Comparison of ENCODE assay signal across 20 mouse cellular contexts in genomic region chr13:92150551-92150950, GRCm38 (mm10). TPM values are rescaled to one million over a fixed set of nuclear protein-coding genes. Genes with fewer than 3 reads are reported as not detected.
DNase-seq lines count a peak whose midpoint lies in the region; ATAC-seq and TF ChIP-seq lines count a peak whose summit lies in the region.
"Had no signal": no experiment of that assay in that cellular context is flagged by ENCODE, and none has a peak within 500 bp of the region (broad histone marks: within the 10 kb centered on the region; RNA-seq: fewer than 3 reads in every experiment).

No protein-coding gene starts in this region.

- no peaks in the 10 kb centered on the region for H3K4me1 ChIP-seq in hindbrain, embryonic 14.5 days (replicated peaks; ENCODE audit: control insufficient read depth, insufficient read depth, low read length)
- H3K4me1 ChIP-seq in hindbrain, embryonic 11.5 days (replicated peaks; ENCODE audit: control insufficient read depth, insufficient read depth, low read length): no peaks in the 10 kb centered on the region
- no peaks in the 10 kb centered on the region for H3K4me1 ChIP-seq in lung, postnatal 0 days (ENCODE audit: insufficient read depth, low read depth, low read length)
- H3K4me1 ChIP-seq: embryonic facial prominence, embryonic 13.5 days; heart, embryonic 15.5 days; limb, embryonic 13.5 days; liver, embryonic 15.5 days; midbrain, embryonic 15.5 days had no signal

- no peak overlapping the region for H3K9ac ChIP-seq in hindbrain, embryonic 14.5 days
- H3K9ac ChIP-seq in hindbrain, embryonic 11.5 days (ENCODE audit: low read depth, low read length): no peak overlapping the region
- H3K9ac ChIP-seq in lung, postnatal 0 days (replicated peaks; ENCODE audit: low read depth): no peak overlapping the region
- H3K9ac ChIP-seq: embryonic facial prominence, embryonic 13.5 days; heart, embryonic 15.5 days; limb, embryonic 13.5 days; liver, embryonic 15.5 days; midbrain, embryonic 15.5 days had no signal

- ATAC-seq in cerebellum, adult (ENCODE audit: insufficient number of reproducible peaks, low FRiP score, low TSS enrichment): no peak
- peak; percentile 37; the same call in 1 of the 2 replicates for ATAC-seq in hindbrain, embryonic 14.5 days (ENCODE audit: low FRiP score)
- ATAC-seq in hindbrain, embryonic 11.5 days (ENCODE audit: low FRiP score): no peak
- peak; percentile 33; the same call in 1 of the 2 replicates for ATAC-seq in lung, postnatal 0 days
- ATAC-seq: inflammation-experienced regulatory T-cells, adult 6 months; midbrain, embryonic 15.5 days had no signal

- TF ChIP-seq EP300 in lung, postnatal 0 days (IDR thresholded peaks at IDR 0.05): no peak

- no peaks in the 10 kb centered on the region for H3K27me3 ChIP-seq in hindbrain, embryonic 14.5 days (ENCODE audit: control insufficient read depth, insufficient read depth, low read length)
- no peaks in the 10 kb centered on the region for H3K27me3 ChIP-seq in hindbrain, embryonic 11.5 days (ENCODE audit: control insufficient read depth, insufficient read depth, low read length)
- H3K27me3 ChIP-seq in lung, postnatal 0 days (replicated peaks; ENCODE audit: insufficient read depth, low read length): no peaks in the 10 kb centered on the region
- H3K27me3 ChIP-seq: embryonic facial prominence, embryonic 13.5 days; heart, embryonic 15.5 days; limb, embryonic 13.5 days; liver, embryonic 15.5 days; megakaryocyte, embryonic 14.5 days; midbrain, embryonic 15.5 days had no signal

- TF ChIP-seq CTCF in lung, postnatal 0 days (IDR thresholded peaks at IDR 0.05): no peak

- H3K4me3 ChIP-seq in hindbrain, embryonic 14.5 days (replicated peaks; ENCODE audit: low read length): no peak overlapping the region
- no peak overlapping the region for H3K4me3 ChIP-seq in hindbrain, embryonic 11.5 days (ENCODE audit: low read depth, low read length)
- H3K4me3 ChIP-seq in lung, postnatal 0 days (ENCODE audit: low read depth, low read length): no peak overlapping the region
- H3K4me3 ChIP-seq: embryonic facial prominence, embryonic 13.5 days; heart, embryonic 15.5 days; limb, embryonic 13.5 days; liver, embryonic 15.5 days; megakaryocyte, embryonic 14.5 days; midbrain, embryonic 15.5 days had no signal

- peak; percentile 13 to 17 for DNase-seq in cerebellum, postnatal 14 days
- DNase-seq in hindbrain, embryonic 14.5 days (ENCODE audit: low spot score): no peak
- DNase-seq in hindbrain, embryonic 11.5 days (ENCODE audit: low spot score): no peak
- DNase-seq in lung, postnatal 0 days (ENCODE audit: low spot score): no peak
- no peak for DNase-seq in lung, postnatal 25 days (ENCODE audit: low spot score)
- no peak for DNase-seq in right cerebral cortex, postnatal 36 days (ENCODE audit: low spot score in 2 of 2)
- no peak for DNase-seq in B cell, adult 2 months
- DNase-seq: adrenal gland, adult 2 months; cerebellum, adult 11 months; gastrocnemius, postnatal 10 days; kidney, postnatal 10 days; lung, postnatal 10 days had no signal

- peaks cover 8% of the 10 kb centered on the region; the same call in 1 of the 2 replicates for H3K9me3 ChIP-seq in hindbrain, embryonic 14.5 days (ENCODE audit: control insufficient read depth, low read length)
- no peaks in the 10 kb centered on the region; the same call in 1 of the 2 replicates for H3K9me3 ChIP-seq in hindbrain, embryonic 11.5 days (ENCODE audit: control insufficient read depth, low read length)
- H3K9me3 ChIP-seq in lung, postnatal 0 days (ENCODE audit: low read length): peaks cover 3% of the 10 kb centered on the region; the same call in 1 of the 2 replicates
- H3K9me3 ChIP-seq: midbrain, embryonic 15.5 days had no signal

- H3K36me3 ChIP-seq in hindbrain, embryonic 14.5 days (replicated peaks; ENCODE audit: control insufficient read depth, insufficient read depth): no peaks in the 10 kb centered on the region
- H3K36me3 ChIP-seq in hindbrain, embryonic 11.5 days (ENCODE audit: control insufficient read depth, insufficient read depth, low read length): no peaks in the 10 kb centered on the region
- no peaks in the 10 kb centered on the region for H3K36me3 ChIP-seq in lung, postnatal 0 days (ENCODE audit: insufficient read depth, low read length)
- H3K36me3 ChIP-seq: embryonic facial prominence, embryonic 13.5 days; heart, embryonic 15.5 days; limb, embryonic 13.5 days; liver, embryonic 15.5 days; midbrain, embryonic 15.5 days had no signal

- H3K4me2 ChIP-seq in hindbrain, embryonic 14.5 days (replicated peaks): no peak overlapping the region
- H3K4me2 ChIP-seq in hindbrain, embryonic 11.5 days (replicated peaks; ENCODE audit: low read depth, low read length): no peak overlapping the region
- H3K4me2 ChIP-seq in lung, postnatal 0 days (replicated peaks; ENCODE audit: low read depth, low read length): no peak overlapping the region
- H3K4me2 ChIP-seq: embryonic facial prominence, embryonic 13.5 days; heart, embryonic 15.5 days; limb, embryonic 13.5 days; liver, embryonic 15.5 days; midbrain, embryonic 15.5 days had no signal

- H3K27ac ChIP-seq in hindbrain, embryonic 14.5 days: no peak overlapping the region
- H3K27ac ChIP-seq in hindbrain, embryonic 11.5 days (ENCODE audit: low read depth, low read length): no peak overlapping the region
- H3K27ac ChIP-seq in lung, postnatal 0 days (ENCODE audit: low read length): no peak overlapping the region
- H3K27ac ChIP-seq: embryonic facial prominence, embryonic 13.5 days; heart, embryonic 15.5 days; limb, embryonic 13.5 days; liver, embryonic 15.5 days; midbrain, embryonic 15.5 days had no signal

- WGBS in hindbrain, embryonic 14.5 days: 77% methylated on average over 3 of the region's 3 CpGs
- 77% methylated on average over 3 of the region's 3 CpGs for WGBS in hindbrain, embryonic 11.5 days
- 68% methylated on average over 3 of the region's 3 CpGs for WGBS in lung, postnatal 0 days

RNA-seq across cellular contexts. Expression of gene Rasgrf2, which starts 19.1 kb away (rescaled TPM):
- polyA plus RNA-seq in hindbrain, embryonic 14.5 days (2014; fragmentation: Nextera tagmentation; extraction: Ambion mirVana): 6.5 and 10.1 TPM in 2 replicates
- 0.12 and 0.81 TPM in 2 replicates for polyA plus RNA-seq in hindbrain, embryonic 11.5 days (2014; fragmentation: Nextera tagmentation; extraction: Ambion mirVana)
- 4.0 and 5.3 TPM in 2 replicates for polyA plus RNA-seq in lung, postnatal 0 days (2015; fragmentation: Nextera tagmentation; extraction: Ambion mirVana)

Comparison
In these comparisons a context has a peak if more than half of its experiments do, and no peak if none do; other contexts are left out.
1. ATAC-seq: peak in hindbrain, embryonic 14.5 days (single experiment) and lung, postnatal 0 days (single experiment); none in cerebellum, adult (single experiment) and hindbrain, embryonic 11.5 days (single experiment).
2. DNase-seq: peak in cerebellum, postnatal 14 days (2 of 2); none in hindbrain, embryonic 14.5 days (single experiment), hindbrain, embryonic 11.5 days (single experiment), lung, postnatal 0 days (single experiment), lung, postnatal 25 days (single experiment), right cerebral cortex, postnatal 36 days (0 of 2) and B cell, adult 2 months (0 of 2).